Mouse (Mus musculus) limb, embryonic 10.5 days (tissue): ENCODE results near the gene Ccdc32. TPM values are rescaled to one million over a fixed set of nuclear protein-coding genes. Genes with fewer than 3 reads are reported as not detected.
A peak's percentile ranks its signal among the peaks of the same experiment; 100 is the strongest.

Source experiments
- DNase-seq: peaks from one replicate; pipeline ENCODE4 v3.0.0-alpha.2; 2017; ENCODE audit warnings: low spot score
- H3K27ac ChIP-seq: fragments of 300-500 bp; sonication (generic); 2 replicates; pipeline ENCODE4 v1.5.1; 2016; ENCODE audit warnings: mild to moderate bottlenecking
- H3K27me3 ChIP-seq: fragments of 300-500 bp; sonication (generic); 2 replicates; pipeline ENCODE4 v1.6.1; 2016; ENCODE audit warnings: low read depth, mild to moderate bottlenecking; ENCODE audit not compliant: poor library complexity, severe bottlenecking
- H3K36me3 ChIP-seq: fragments of 300-500 bp; sonication (generic); 2 replicates; pipeline ENCODE4 v1.6.1; 2016; ENCODE audit warnings: mild to moderate bottlenecking, moderate library complexity
- H3K4me1 ChIP-seq: fragments of 300-500 bp; sonication (generic); 2 replicates; pipeline ENCODE4 v1.6.1; 2016
- H3K4me3 ChIP-seq: fragments of 300-500 bp; sonication (generic); 2 replicates; pipeline ENCODE4 v1.5.1; 2016; ENCODE audit warnings: mild to moderate bottlenecking, moderate library complexity
- H3K9me3 ChIP-seq: fragments of 300-500 bp; sonication (generic); replicated peaks from 2 replicates; pipeline ENCODE4 v1.6.1; 2016; ENCODE audit warnings: mild to moderate bottlenecking
- WGBS: fragments of 180-500 bp; shearing (Covaris S2); methylation state at CpG from one replicate; pipeline ENCODE4 v1.1.7; 2016; 5-methylcytosine and 5-hydroxymethylcytosine counted together
- polyA plus RNA-seq: library from polyadenylated mRNA; unstranded; fragments of >200 nt; fragmentation: Nextera tagmentation; extraction: Ambion mirVana; gene quantifications from 2 replicates; pipeline ENCODE4 v1.2.1, GENCODE M21; 2016

Ccdc32 gene
- polyA plus RNA-seq, result 18.2 and 19.7 TPM in 2 replicates

DNA sequence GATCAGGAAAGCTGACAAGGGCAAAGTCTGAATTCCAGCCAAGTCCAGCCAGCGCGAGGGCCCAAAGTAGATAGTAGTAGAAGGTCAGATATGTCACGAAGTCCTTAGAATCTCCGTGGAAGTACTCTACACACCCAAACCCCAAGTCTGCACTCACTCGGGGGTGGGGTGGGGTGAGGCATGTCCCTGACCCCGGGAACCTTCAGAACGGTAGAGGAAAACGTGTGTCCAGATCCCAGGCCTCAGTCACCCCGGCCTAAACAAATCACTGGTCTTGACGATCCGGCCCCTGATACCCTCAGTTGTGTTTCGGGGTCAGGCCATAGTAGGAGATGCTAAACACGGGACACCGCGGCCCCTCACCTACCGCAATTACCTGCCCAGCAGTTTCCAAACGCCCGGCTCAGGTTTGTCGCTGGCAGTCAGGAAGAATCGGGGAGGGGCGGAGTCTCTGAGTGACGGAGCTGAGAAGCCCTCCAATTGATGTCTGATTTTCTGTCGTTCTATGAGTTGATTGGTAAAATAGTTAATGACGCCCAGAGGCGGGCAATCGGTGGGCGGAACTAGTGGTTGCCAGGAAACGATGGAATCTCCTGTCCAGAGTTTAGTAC lies at the start of gene Ccdc32:
Ccdc32 (minus strand) TSS at position 453 of the 611 bp plus-strand sequence.
- H3K27ac ChIP-seq, result peak within 1 kb of the TSS; percentile 57
- under 1% methylated on average over 28 of the region's 28 CpGs for WGBS
- H3K9me3 ChIP-seq, result no peaks in the 10 kb centered on the region
- no peaks in the 10 kb centered on the region for H3K27me3 ChIP-seq
- peaks cover 7% of the 10 kb centered on the region; the same call in 1 of the 2 replicates for H3K36me3 ChIP-seq
- peak; percentile 91 for DNase-seq
- H3K4me3 ChIP-seq, result peak within 1 kb of the TSS; percentile 73
- peaks cover 14% of the 10 kb centered on the region for H3K4me1 ChIP-seq

DNA sequence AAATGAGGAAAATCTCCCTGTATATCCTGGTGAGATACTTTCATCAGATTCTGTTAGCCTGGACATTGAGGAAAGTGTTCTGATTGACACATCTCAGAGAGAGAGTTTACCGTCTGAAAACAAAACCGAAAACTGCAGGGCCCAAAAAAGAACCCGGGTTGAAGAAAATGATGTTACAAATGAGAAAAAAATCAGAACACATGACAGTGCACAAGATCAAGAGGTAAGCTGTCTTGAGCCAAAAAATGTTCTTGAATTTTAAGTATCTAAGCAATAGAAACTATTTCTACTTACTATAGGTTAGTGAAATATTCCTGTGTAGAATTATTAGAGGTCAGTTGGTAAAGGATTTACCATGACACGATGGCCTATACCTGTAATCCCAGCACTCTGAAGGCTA lies 43.2 kb upstream of the Ccdc32 start:
- no peak overlapping the region for H3K4me3 ChIP-seq
- H3K27me3 ChIP-seq, result no peaks in the 10 kb centered on the region
- H3K9me3 ChIP-seq, result no peaks in the 10 kb centered on the region
- H3K4me1 ChIP-seq, result no peaks in the 10 kb centered on the region
- peaks cover 63% of the 10 kb centered on the region for H3K36me3 ChIP-seq
- no peak for DNase-seq
- WGBS, result 94% methylated on average over 4 of the region's 4 CpGs
- no peak overlapping the region for H3K27ac ChIP-seq

DNA sequence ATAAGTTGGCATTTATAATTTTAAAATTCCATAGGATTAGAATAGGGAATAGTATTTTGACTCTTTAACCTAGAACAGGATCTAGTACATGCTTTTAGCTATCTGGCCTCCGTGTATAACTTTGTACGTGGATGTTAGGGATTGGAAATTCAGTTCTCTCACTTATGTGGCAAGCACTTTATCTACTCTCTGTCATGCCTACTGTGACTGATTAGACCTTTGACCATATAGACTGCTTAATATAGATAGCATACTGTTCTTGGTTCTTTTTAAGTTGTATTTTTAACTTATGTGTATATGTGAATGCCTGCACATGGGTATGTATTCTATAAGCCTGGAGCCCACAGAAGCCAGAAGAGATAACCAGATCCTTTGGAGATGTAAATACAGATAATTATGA lies 30.9 kb upstream of the Ccdc32 start:
- 95% methylated on average over 2 of the region's 2 CpGs for WGBS
- no peaks in the 10 kb centered on the region for H3K27me3 ChIP-seq
- H3K27ac ChIP-seq, result no peak overlapping the region
- H3K4me1 ChIP-seq, result no peaks in the 10 kb centered on the region
- DNase-seq, result no peak
- no peaks in the 10 kb centered on the region for H3K9me3 ChIP-seq
- no peak overlapping the region for H3K4me3 ChIP-seq
- peaks cover 51% of the 10 kb centered on the region for H3K36me3 ChIP-seq

DNA sequence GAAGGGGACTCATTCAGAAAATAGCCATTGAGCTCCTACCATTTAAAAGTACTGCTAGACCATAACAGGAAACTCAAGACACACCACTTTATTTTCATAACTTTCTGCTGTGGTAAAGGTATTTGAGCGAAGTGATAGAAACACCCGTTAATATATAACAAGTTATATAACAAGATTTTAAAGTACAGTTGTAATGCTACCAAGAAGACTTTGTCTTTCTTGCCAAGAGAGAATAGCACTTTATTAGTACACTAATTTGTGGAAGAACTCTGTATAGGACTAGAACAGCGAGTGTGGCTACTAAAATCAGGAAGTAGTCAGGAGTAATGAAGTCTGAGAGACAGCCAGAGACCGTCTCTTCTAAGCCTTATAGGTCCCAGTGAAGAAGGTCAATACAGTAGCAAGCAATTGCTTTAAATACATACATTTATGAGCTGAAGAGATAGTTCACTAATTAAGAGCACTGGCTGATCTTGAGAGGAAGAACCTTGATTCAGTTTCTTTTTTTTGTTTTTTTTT lies 21.0 kb upstream of the Ccdc32 start:
- DNase-seq, result no peak
- WGBS, result 95% methylated on average over 4 of the region's 4 CpGs
- Histone ChIP-seq H3K27me3 (no peaks in the 10 kb centered on the region), H3K9me3 (no peaks in the 10 kb centered on the region), H3K4me3 (no peak overlapping the region), H3K4me1 (peaks cover 26% of the 10 kb centered on the region), H3K36me3 (peaks cover 7% of the 10 kb centered on the region; the same call in 1 of the 2 replicates), H3K27ac (no peak overlapping the region)

- no peaks in the 10 kb centered on the region for H3K27me3 ChIP-seq
- WGBS, result 26% methylated on average over 4 of the region's 4 CpGs
- peak overlapping the region; percentile 96 for H3K27ac ChIP-seq
- H3K9me3 ChIP-seq, result no peaks in the 10 kb centered on the region
- peak overlapping the region; percentile 84 for H3K4me3 ChIP-seq
- no peak for DNase-seq
- peaks cover 28% of the 10 kb centered on the region for H3K4me1 ChIP-seq
- H3K36me3 ChIP-seq, result peaks cover 7% of the 10 kb centered on the region; the same call in 1 of the 2 replicates
These were observed 18.7 kb upstream of the Ccdc32 start for GRCm38 (mm10) chr2:119047849-119048248.

DNA sequence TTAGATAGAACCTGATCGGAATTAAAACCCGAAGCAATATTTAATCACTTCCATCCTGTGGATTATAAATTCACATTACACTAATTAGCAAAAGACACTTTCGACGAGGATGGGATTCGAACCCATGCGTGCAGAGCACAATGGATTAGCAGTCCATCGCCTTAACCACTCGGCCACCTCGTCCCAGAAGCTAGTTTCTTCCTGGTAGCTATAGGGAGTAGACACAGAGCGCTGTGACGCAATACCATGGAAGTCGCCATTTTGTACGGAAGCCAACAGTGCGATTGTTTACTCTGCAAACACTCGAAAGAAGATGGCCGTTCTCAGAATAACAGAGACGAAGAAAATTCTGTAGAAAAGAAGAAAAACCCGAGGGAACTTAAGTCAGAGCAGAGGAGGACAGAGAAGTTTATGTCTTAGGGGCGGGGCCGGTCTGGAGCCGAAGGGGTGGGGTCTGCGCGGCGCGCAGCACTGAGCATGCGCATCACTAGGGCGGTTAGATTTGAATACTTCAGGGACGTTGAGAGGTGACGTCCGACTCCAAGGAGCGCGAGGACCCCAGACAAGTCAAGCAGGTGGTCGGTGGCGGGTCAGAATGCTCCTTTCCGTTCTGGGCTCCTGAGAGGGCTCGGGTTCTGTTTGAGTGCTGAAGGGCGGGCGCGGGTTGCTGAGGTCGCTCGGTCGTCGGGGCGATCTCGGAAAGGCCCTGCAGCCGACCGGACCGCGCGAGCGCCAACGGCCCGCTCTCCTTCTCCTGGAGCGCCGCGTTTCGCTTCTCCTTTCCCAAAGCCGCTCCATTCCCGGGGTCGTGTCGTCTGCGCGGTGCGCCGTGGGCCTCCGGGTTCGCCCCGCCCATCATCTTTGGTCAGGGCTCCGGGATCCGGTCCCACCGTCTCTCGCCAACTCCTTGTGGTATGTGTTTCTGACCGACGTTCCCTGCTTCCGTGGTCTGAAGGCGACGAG lies 17.7 kb upstream of the Ccdc32 start, which contains the start of gene Knl1:
Knl1 (plus strand) TSS at position 471 of the 963 bp plus-strand sequence.
- Histone ChIP-seq H3K4me1 (peaks cover 26% of the 10 kb centered on the region), H3K36me3 (peaks cover 13% of the 10 kb centered on the region), H3K4me3 (peak within 1 kb of the TSS; percentile 84), H3K27ac (peak within 1 kb of the TSS; percentile 96), H3K27me3 (no peaks in the 10 kb centered on the region), H3K9me3 (no peaks in the 10 kb centered on the region)
- peak; percentile 97 for DNase-seq
- under 1% methylated on average over 75 of the region's 77 CpGs for WGBS

- Histone ChIP-seq H3K36me3 (peaks cover 24% of the 10 kb centered on the region), H3K27ac (no peak overlapping the region), H3K9me3 (no peaks in the 10 kb centered on the region), H3K4me3 (no peak overlapping the region), H3K27me3 (no peaks in the 10 kb centered on the region), H3K4me1 (peaks cover 14% of the 10 kb centered on the region)
- WGBS, result 68% methylated on average over 2 of the region's 2 CpGs
- DNase-seq, result no peak
These were observed 16.0 kb upstream of the Ccdc32 start for GRCm38 (mm10) chr2:119045163-119045562.

GRCm38 (mm10) chr2:119040882-119041281 lies 11.7 kb upstream of the Ccdc32 start:
- WGBS, result 56% methylated on average over 4 of the region's 4 CpGs
- Histone ChIP-seq H3K4me3 (no peak overlapping the region), H3K27me3 (no peaks in the 10 kb centered on the region), H3K4me1 (0 out of 2 replicates have a peak, but pooled peaks cover 3% of the 10 kb centered on the region), H3K27ac (no peak overlapping the region), H3K36me3 (peaks cover 59% of the 10 kb centered on the region), H3K9me3 (no peaks in the 10 kb centered on the region)
- no peak for DNase-seq

- peaks cover 37% of the 10 kb centered on the region for H3K36me3 ChIP-seq
- peak overlapping the region; percentile 83 for H3K4me3 ChIP-seq
- WGBS, result 10% methylated on average over 7 of the region's 7 CpGs
- H3K27ac ChIP-seq, result peak overlapping the region; percentile 91
- H3K9me3 ChIP-seq, result no peaks in the 10 kb centered on the region
- DNase-seq, result no peak
- H3K4me1 ChIP-seq, result peaks cover 9% of the 10 kb centered on the region
- no peaks in the 10 kb centered on the region for H3K27me3 ChIP-seq
These were observed 6.2 kb upstream of the Ccdc32 start for GRCm38 (mm10) chr2:119035397-119035745.

DNA sequence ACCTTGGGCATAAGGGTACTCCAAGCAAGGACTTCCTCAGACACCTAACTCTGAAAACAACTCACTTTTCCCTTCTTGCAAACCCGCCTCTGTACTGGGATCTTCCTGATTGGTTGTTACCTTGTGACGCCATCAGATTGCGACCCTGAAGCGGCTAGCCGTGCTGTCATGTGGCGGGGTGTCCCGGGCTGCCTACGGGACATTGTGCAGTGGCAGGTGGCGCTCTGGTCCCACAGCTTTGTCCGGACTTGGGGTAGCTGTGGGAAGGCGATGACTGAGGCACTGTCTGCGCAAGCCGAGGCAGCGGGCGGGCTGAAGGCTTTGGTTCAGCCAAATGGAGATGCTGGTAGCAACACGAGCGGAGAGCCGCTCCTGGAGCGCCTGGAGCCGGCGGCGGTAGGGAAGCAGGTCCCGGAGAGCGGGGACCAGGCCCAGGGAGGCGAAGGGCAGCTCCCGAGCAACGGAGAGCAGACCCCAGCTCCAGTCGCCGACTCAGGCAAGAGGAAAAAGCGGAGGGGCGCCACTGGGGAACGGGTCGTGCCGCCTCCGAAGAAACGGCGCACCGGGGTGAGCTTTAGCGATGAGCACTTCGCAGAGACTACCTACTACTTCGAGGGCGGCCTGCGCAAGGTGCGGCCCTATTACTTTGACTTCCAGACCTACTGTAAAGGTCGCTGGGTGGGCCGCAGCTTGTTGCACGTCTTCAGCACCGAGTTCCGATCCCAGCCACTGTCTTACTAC lies 5.6 kb upstream of the Ccdc32 start, which contains the start of gene Rpusd2:
Rpusd2 (plus strand) TSS at position 135 of the 741 bp plus-strand sequence.
- H3K4me1 ChIP-seq, result peaks cover 9% of the 10 kb centered on the region
- peak; percentile 97 for DNase-seq
- peak within 1 kb of the TSS; percentile 91 for H3K27ac ChIP-seq
- H3K27me3 ChIP-seq, result no peaks in the 10 kb centered on the region
- peaks cover 32% of the 10 kb centered on the region for H3K36me3 ChIP-seq
- under 1% methylated on average over 49 of the region's 49 CpGs for WGBS
- peak within 1 kb of the TSS; percentile 83 for H3K4me3 ChIP-seq
- H3K9me3 ChIP-seq, result no peaks in the 10 kb centered on the region

- WGBS, result 74% methylated on average over 4 of the region's 4 CpGs
- H3K27me3 ChIP-seq, result no peaks in the 10 kb centered on the region
- no peaks in the 10 kb centered on the region for H3K9me3 ChIP-seq
- DNase-seq, result no peak
- peaks cover 23% of the 10 kb centered on the region for H3K4me1 ChIP-seq
- no peak overlapping the region for H3K4me3 ChIP-seq
- H3K27ac ChIP-seq, result no peak overlapping the region
- H3K36me3 ChIP-seq, result peaks cover 6% of the 10 kb centered on the region
These were observed 3.0 kb upstream of the Ccdc32 start for GRCm38 (mm10) chr2:119032191-119032590.

- no peak for DNase-seq
- no peaks in the 10 kb centered on the region for H3K27me3 ChIP-seq
- H3K36me3 ChIP-seq, result peaks cover 19% of the 10 kb centered on the region
- H3K27ac ChIP-seq, result no peak overlapping the region
- no peak overlapping the region for H3K4me3 ChIP-seq
- WGBS, result 92% methylated on average over 4 of the region's 4 CpGs
- peaks cover 14% of the 10 kb centered on the region for H3K4me1 ChIP-seq
- no peaks in the 10 kb centered on the region for H3K9me3 ChIP-seq
These were observed 2.2 kb downstream of the Ccdc32 start for GRCm38 (mm10) chr2:119026951-119027350.
